Mouse (Mus musculus) ovary, postnatal 10 days (tissue): Measurements from ENCODE around the gene Prss32.

Experiments used
- DNase-seq: peaks from one replicate; pipeline ENCODE4 v3.0.0; 2022; ENCODE audit warnings: low spot score

Prss32 gene

GRCm38 (mm10) chr17:23843812-23844273 is at the start of gene Prss32, which contains the start of gene Prss41:
Gene Prss32, plus strand, starts transcription at chr17:23843855.
Gene Prss41, minus strand, starts transcription at chr17:23844172.
- no peak for DNase-seq

GRCm38 (mm10) chr17:23795323-23795722 is 48.3 kb upstream of the Prss32 start:
- DNase-seq, result no peak

- no peak for DNase-seq
Measured at GRCm38 (mm10) chr17:23797316-23797715, 46.3 kb upstream of the Prss32 start.

- DNase-seq, result no peak
Measured at GRCm38 (mm10) chr17:23801627-23802026, 42.0 kb upstream of the Prss32 start.

- peak; percentile 85 for DNase-seq
Measured at GRCm38 (mm10) chr17:23802746-23803365, 40.8 kb upstream of the Prss32 start.

GRCm38 (mm10) chr17:23803366-23804041 is 40.2 kb upstream of the Prss32 start:
- no peak for DNase-seq

GRCm38 (mm10) chr17:23804426-23805085 is 39.1 kb upstream of the Prss32 start:
- DNase-seq, result no peak

- no peak for DNase-seq
Measured at GRCm38 (mm10) chr17:23806867-23807266, 36.8 kb upstream of the Prss32 start.

GRCm38 (mm10) chr17:23807918-23808317 is 35.7 kb upstream of the Prss32 start:
- no peak for DNase-seq

- DNase-seq, result no peak
Measured at GRCm38 (mm10) chr17:23815641-23816040, 28.0 kb upstream of the Prss32 start.

- no peak for DNase-seq
Measured at GRCm38 (mm10) chr17:23818579-23818978, 25.1 kb upstream of the Prss32 start.

- DNase-seq, result no peak
Measured at GRCm38 (mm10) chr17:23819235-23819634, 24.4 kb upstream of the Prss32 start.

GRCm38 (mm10) chr17:23820731-23821130 is 22.9 kb upstream of the Prss32 start:
- no peak for DNase-seq

- no peak for DNase-seq
Measured at GRCm38 (mm10) chr17:23822094-23822493, 21.6 kb upstream of the Prss32 start.

- DNase-seq, result no peak
Measured at GRCm38 (mm10) chr17:23823018-23823417, 20.6 kb upstream of the Prss32 start.

GRCm38 (mm10) chr17:23823614-23824013 is 20.0 kb upstream of the Prss32 start:
- DNase-seq, result no peak

GRCm38 (mm10) chr17:23825591-23825990 is 18.1 kb upstream of the Prss32 start:
- DNase-seq, result no peak

- DNase-seq, result peak; percentile 38
Measured at GRCm38 (mm10) chr17:23828271-23829001, 15.2 kb upstream of the Prss32 start.

GRCm38 (mm10) chr17:23829064-23829619 is 14.5 kb upstream of the Prss32 start, which contains the start of gene Elob:
Gene Elob, minus strand, starts transcription at chr17:23829136.
- peak; percentile 70 for DNase-seq

GRCm38 (mm10) chr17:23831201-23831600 is 12.5 kb upstream of the Prss32 start:
- no peak for DNase-seq

- no peak for DNase-seq
Measured at GRCm38 (mm10) chr17:23836006-23836575, 7.6 kb upstream of the Prss32 start, which contains the start of gene Prss33. Gene Prss33, minus strand, starts transcription at chr17:23836056.
